Mouse (Mus musculus) stomach, embryonic 16.5 days (tissue): ENCODE results near the gene Zfp408. TPM values are rescaled to one million over a fixed set of nuclear protein-coding genes. Genes with fewer than 3 reads are reported as not detected.
"Not testable (repeated sequence)": the region's sequence is repeated elsewhere in the genome, so short reads cannot be mapped to it uniquely, and the experiment has no call there.

Experiments used
- ATAC-seq: fragments of 200-750 bp; cut with Nextera tagmentation; 2 replicates; pipeline ENCODE4 v1.8.0; 2017; ENCODE audit warnings: moderate number of reproducible peaks, moderate TSS enrichment; ENCODE audit not compliant: insufficient read depth, low FRiP score
- H3K27ac ChIP-seq: fragments of 300-500 bp; sonication (generic); 2 replicates; pipeline ENCODE4 v1.5.1; 2014; ENCODE audit warnings: low read length
- H3K27me3 ChIP-seq: fragments of 300-500 bp; sonication (generic); 2 replicates; pipeline ENCODE4 v1.6.1; 2014; ENCODE audit warnings: low read length, control low read depth, mixed read lengths; ENCODE audit not compliant: control insufficient read depth, insufficient read depth
- H3K36me3 ChIP-seq: fragments of 300-500 bp; sonication (generic); 2 replicates; pipeline ENCODE4 v1.6.1; 2014; ENCODE audit warnings: low read length; ENCODE audit not compliant: control insufficient read depth, insufficient read depth
- H3K4me1 ChIP-seq: fragments of 300-500 bp; sonication (generic); 2 replicates; pipeline ENCODE4 v1.6.1; 2014; ENCODE audit warnings: low read length, control low read depth, mixed read lengths; ENCODE audit not compliant: control insufficient read depth, insufficient read depth
- H3K4me2 ChIP-seq: fragments of 300-500 bp; sonication (generic); 2 replicates; pipeline ENCODE4 v1.6.1; 2014; ENCODE audit warnings: low read depth, low read length, mixed read lengths
- H3K4me3 ChIP-seq: fragments of 300-500 bp; sonication (generic); replicated peaks from 2 replicates; pipeline ENCODE4 v1.5.1; 2014; ENCODE audit warnings: mild to moderate bottlenecking, low read length
- H3K9ac ChIP-seq: fragments of 300-500 bp; sonication (generic); 2 replicates; pipeline ENCODE4 v1.6.1; 2014; ENCODE audit warnings: low read length
- H3K9me3 ChIP-seq: fragments of 300-500 bp; sonication (generic); replicated peaks from 2 replicates; pipeline ENCODE4 v1.6.1; 2016; ENCODE audit warnings: low read length, control low read depth; ENCODE audit not compliant: control insufficient read depth
- WGBS: fragments of 180-500 bp; shearing (Covaris S2); extraction: QIAGEN DNeasy Blood & Tissue Kit; methylation state at CpG from one replicate; pipeline ENCODE4 v1.1.7; 2014; 5-methylcytosine and 5-hydroxymethylcytosine counted together
- polyA plus RNA-seq: library from polyadenylated mRNA; unstranded; fragments of >200 nt; fragmentation: Nextera tagmentation; extraction: Ambion mirVana; gene quantifications from 2 replicates; pipeline ENCODE4 v1.2.1, GENCODE M21; 2015

Zfp408 gene
- polyA plus RNA-seq, 1 experiment from 2014 or later, result 11.3 TPM

DNA sequence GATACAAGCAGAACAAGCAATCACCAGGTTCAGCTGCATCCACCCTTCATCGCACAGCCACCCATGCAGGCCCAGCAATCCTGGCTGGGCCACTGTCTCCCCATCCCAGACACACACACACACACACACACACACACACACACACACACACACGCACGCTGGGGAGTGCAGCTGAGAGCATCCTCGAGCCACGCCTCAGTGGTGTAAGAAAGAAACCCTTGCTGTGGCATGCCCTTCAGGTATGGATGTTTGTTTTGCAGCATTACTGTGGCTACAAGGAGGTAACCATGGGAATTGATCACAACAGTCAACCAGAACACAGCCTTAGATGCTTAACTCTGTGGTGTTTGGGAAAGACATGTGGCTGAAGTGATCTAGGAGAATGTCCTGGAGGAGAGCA lies 17.3 kb downstream of the Zfp408 start:
- H3K36me3 ChIP-seq, result no peaks in the 10 kb centered on the region
- H3K4me2 ChIP-seq, result no peak overlapping the region
- H3K9me3 ChIP-seq, result no peaks in the 10 kb centered on the region
- no peak overlapping the region for H3K27ac ChIP-seq
- ATAC-seq, result no peak
- 61% methylated on average over 5 of the region's 5 CpGs for WGBS
- no peak overlapping the region for H3K9ac ChIP-seq
- H3K27me3 ChIP-seq, result no peaks in the 10 kb centered on the region
- no peak overlapping the region for H3K4me3 ChIP-seq
- no peaks in the 10 kb centered on the region for H3K4me1 ChIP-seq

DNA sequence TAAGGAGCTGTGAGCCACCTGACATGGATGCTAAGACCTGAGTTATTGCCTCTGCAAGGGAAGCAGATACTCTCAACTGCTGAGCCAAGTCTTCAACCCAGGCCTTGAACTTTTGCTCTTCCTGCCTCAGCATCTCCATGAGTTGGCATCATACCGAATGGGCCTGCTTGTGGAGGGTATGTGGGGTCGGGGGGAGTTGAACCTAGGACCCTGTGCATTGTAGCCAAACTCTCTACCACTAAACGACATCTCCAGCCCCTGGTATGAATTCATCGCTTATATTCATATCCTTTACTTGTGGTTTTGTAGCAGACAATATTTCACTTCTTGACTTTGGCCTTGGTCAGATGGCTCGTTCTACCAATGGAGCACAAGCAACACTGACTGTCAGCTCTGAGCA lies 17.8 kb downstream of the Zfp408 start:
- Histone ChIP-seq H3K4me2 (no peak overlapping the region), H3K9ac (no peak overlapping the region), H3K36me3 (no peaks in the 10 kb centered on the region), H3K4me1 (no peaks in the 10 kb centered on the region), H3K27me3 (no peaks in the 10 kb centered on the region), H3K27ac (no peak overlapping the region), H3K9me3 (no peaks in the 10 kb centered on the region), H3K4me3 (no peak overlapping the region)
- no peak for ATAC-seq
- 78% methylated on average over 5 of the region's 5 CpGs for WGBS

DNA sequence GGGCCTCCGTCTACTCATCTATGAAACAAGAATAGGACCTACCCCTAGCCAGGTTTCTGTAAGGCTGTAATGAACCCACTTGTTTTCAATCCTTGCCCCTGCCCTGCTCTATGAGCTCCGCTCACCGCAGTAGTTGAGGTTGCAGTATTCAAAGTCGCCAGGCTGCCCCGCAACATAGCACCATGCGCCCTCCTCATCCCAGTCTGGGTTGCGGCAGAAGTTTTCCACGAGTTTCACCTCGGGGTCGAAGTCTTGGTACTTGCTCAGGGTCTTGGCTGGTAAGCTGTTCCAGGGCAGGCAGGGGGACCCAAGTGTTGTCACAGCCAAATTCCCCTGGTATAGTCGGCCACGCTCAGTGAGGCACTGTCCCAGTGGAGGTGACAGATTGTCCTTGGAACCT lies 19.2 kb downstream of the Zfp408 start:
- no peak for ATAC-seq
- H3K9me3 ChIP-seq, result no peaks in the 10 kb centered on the region
- H3K9ac ChIP-seq, result no peak overlapping the region
- H3K27me3 ChIP-seq, result no peaks in the 10 kb centered on the region
- H3K4me2 ChIP-seq, result no peak overlapping the region
- no peaks in the 10 kb centered on the region for H3K4me1 ChIP-seq
- H3K4me3 ChIP-seq, result no peak overlapping the region
- no peaks in the 10 kb centered on the region for H3K36me3 ChIP-seq
- H3K27ac ChIP-seq, result no peak overlapping the region
- 87% methylated on average over 12 of the region's 12 CpGs for WGBS

DNA sequence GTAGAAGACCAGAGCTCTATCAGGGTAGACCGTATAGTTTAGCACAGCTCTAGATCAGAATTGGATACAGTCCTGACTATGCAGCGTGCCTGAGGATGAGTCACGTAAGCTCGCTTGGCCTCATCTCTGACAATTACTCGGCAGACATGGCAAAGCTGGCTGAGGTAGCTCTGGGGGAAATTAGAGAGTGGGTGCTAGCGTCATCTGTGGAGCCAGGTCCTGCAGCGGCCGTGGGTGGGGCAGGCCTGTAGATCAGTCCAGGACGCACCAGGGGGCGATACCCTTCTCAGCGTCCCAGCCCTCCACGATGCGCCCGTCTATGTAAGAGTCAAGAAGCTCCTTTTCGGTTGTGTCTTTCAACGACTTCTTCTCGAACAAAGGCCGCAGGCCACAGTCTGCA lies 19.9 kb downstream of the Zfp408 start:
- Histone ChIP-seq H3K9ac (no peak overlapping the region), H3K36me3 (no peaks in the 10 kb centered on the region), H3K9me3 (no peaks in the 10 kb centered on the region), H3K27me3 (no peaks in the 10 kb centered on the region), H3K27ac (no peak overlapping the region), H3K4me1 (no peaks in the 10 kb centered on the region), H3K4me2 (no peak overlapping the region), H3K4me3 (no peak overlapping the region)
- WGBS, result 77% methylated on average over 18 of the region's 18 CpGs
- no peak for ATAC-seq

DNA sequence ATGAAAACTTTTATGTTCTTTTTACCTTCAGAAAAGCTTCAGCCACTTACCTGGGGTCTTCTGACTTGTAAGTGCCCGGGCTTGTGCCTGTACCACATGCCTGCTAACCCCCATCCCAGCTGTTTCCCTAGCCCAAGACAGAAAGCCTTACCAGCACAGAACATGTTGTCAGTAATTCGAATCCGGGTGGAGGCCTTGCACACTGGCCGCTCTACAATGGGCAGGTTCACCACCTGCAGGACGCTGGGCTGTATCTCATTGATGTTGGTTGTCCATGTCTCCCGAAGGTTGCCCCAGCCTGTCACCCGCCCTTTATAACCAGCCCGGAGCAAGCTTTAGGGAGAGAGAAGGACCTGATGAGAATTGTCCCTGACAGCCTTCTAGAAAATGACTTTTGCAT lies 21.4 kb downstream of the Zfp408 start:
- no peak for ATAC-seq
- H3K4me1 ChIP-seq, result no peaks in the 10 kb centered on the region
- H3K4me2 ChIP-seq, result no peak overlapping the region
- WGBS, result 87% methylated on average over 8 of the region's 8 CpGs
- H3K27ac ChIP-seq, result no peak overlapping the region
- H3K9ac ChIP-seq, result no peak overlapping the region
- peaks cover 4% of the 10 kb centered on the region; the same call in 1 of the 2 replicates for H3K36me3 ChIP-seq
- H3K9me3 ChIP-seq, result no peaks in the 10 kb centered on the region
- no peaks in the 10 kb centered on the region for H3K27me3 ChIP-seq
- H3K4me3 ChIP-seq, result no peak overlapping the region

DNA sequence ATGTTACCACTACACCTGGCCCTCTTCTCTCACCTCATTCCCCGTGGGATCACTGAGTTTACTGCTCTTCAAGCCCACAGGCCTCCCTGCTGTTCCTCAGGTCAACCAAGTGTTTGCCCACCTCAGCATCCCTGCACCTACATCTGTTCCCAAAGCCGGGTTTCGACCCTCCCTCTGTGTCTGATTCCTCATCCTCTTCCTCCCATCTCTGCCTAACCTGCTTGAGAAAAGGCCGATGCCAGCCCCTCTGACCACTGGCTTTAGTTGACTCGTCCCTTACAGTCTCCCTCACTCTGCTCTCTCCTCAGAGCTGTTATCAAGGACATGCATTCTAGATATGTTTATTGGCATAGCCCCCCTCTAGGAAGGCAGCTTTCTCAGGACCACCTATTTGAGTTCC lies 22.1 kb downstream of the Zfp408 start:
- Histone ChIP-seq H3K36me3 (peaks cover 4% of the 10 kb centered on the region; the same call in 1 of the 2 replicates), H3K9ac (no peak overlapping the region), H3K4me2 (no peak overlapping the region), H3K27me3 (no peaks in the 10 kb centered on the region), H3K27ac (no peak overlapping the region), H3K4me1 (no peaks in the 10 kb centered on the region), H3K9me3 (no peaks in the 10 kb centered on the region), H3K4me3 (no peak overlapping the region)
- WGBS, result 71% methylated on average over 5 of the region's 5 CpGs
- ATAC-seq, result no peak

DNA sequence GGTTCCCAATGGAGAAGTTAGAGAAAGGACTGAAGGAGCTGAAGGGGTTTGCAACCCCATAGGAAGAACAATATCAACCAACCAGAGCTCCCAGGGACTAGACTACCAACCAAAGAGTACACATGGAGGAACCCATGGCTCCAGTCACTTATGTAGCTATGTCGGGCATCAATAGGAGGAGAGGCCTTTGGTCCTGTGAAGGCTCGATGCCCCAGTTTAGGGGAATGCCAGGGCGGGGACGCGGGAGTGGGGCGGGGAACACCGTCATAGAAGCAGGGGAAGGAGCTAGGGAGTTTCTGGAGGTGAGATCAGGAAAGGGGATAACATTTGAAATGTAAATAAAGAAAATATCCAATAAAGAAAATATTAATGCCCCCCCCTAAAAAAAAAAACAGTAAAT lies 26.2 kb downstream of the Zfp408 start:
- not testable (repeated sequence) for H3K27me3 ChIP-seq, H3K4me2 ChIP-seq, H3K27ac ChIP-seq, ATAC-seq, H3K9me3 ChIP-seq, H3K4me1 ChIP-seq, H3K4me3 ChIP-seq, H3K9ac ChIP-seq
- 86% methylated on average over 7 of the region's 7 CpGs for WGBS
- H3K36me3 ChIP-seq, result peaks cover 29% of the 10 kb centered on the region

DNA sequence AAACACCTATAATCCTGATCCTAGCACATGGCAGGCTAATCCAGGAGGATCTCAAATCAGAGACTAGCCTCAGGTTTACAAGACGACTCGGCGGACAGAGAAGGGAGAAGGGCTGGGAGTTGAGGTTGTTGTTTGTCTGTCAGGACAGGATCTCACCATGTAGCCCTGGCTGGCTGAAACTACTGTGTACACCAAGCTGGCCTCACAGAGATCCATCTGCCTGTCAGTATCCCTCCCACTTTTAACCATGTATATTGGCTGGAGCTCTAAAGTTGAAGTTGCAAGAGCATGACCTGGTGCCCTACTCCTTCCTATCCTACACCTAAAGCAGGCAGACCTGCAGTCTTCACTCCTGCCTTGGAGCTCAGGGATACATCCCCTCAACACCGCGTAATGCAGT lies 27.2 kb downstream of the Zfp408 start:
- Histone ChIP-seq H3K27ac (no peak overlapping the region), H3K27me3 (no peaks in the 10 kb centered on the region), H3K4me2 (no peak overlapping the region), H3K9ac (no peak overlapping the region), H3K36me3 (peaks cover 35% of the 10 kb centered on the region), H3K4me1 (no peaks in the 10 kb centered on the region), H3K9me3 (no peaks in the 10 kb centered on the region), H3K4me3 (no peak overlapping the region)
- WGBS, result 92% methylated on average over 5 of the region's 5 CpGs
- ATAC-seq, result no peak

DNA sequence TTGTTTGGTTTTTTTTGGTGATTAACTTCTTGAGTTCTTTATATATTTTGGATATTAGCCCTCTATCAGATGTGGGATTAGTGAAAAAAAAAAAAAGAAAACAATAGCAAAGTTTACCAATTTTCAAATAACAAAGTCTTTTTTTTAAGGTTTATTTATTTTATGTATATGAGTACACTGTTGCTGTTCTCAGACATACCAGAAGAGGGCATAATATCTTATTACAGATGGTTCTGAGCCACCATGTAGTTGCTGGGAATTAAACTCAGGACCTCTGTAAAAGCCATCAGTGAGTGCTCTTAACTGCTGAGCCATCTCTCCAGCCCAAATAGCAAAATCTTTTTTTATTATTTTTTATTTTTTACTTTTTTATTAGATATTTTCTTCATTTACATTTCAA lies 40.2 kb downstream of the Zfp408 start:
- not testable (repeated sequence) for H3K4me3 ChIP-seq, H3K27ac ChIP-seq, H3K9me3 ChIP-seq, H3K27me3 ChIP-seq, H3K36me3 ChIP-seq, H3K4me1 ChIP-seq, H3K4me2 ChIP-seq, H3K9ac ChIP-seq, ATAC-seq

DNA sequence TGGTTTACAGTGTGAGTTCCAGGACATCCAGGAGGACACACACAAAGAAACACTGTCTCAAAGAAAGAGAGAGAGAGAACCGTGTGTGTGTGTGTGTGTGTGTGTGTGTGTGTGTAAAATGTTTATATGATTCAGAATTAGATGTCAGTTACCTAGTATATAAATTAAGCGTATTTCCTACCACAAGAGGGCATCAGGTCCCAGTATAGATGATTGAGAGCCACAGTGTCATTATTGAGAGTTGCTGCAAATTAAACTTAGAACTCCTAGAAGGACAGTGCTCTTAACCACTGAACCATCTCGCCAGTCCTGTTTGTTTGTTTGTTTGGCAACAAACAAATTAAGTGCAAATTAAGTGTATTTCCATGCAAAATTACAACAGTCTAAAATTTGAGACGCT lies 47.2 kb downstream of the Zfp408 start:
- peaks cover 37% of the 10 kb centered on the region for H3K36me3 ChIP-seq
- no peak overlapping the region for H3K4me2 ChIP-seq
- H3K9me3 ChIP-seq, result no peaks in the 10 kb centered on the region
- H3K27me3 ChIP-seq, result no peaks in the 10 kb centered on the region
- 88% methylated on average over 4 of the region's 4 CpGs for WGBS
- H3K4me1 ChIP-seq, result no peaks in the 10 kb centered on the region
- no peak overlapping the region for H3K9ac ChIP-seq
- no peak overlapping the region for H3K4me3 ChIP-seq
- H3K27ac ChIP-seq, result no peak overlapping the region
- ATAC-seq, result no peak
